8 mouse cellular contexts compared by ENCODE assay signal in genomic region chr8:82865239-82865638, GRCm38 (mm10). TPM values are rescaled to one million over a fixed set of nuclear protein-coding genes. Genes with fewer than 3 reads are reported as not detected.
DNase-seq lines count a peak whose midpoint lies in the region; ATAC-seq and TF ChIP-seq lines count a peak whose summit lies in the region.

No protein-coding gene starts in this region.

- peak overlapping the region; percentile 85 for H3K4me3 ChIP-seq in kidney, embryonic 16.5 days (ENCODE audit: low read length)
- H3K4me3 ChIP-seq in forebrain, postnatal 0 days (ENCODE audit: low read depth, low read length) = peak overlapping the region; percentile 86
- peak overlapping the region; percentile 82 for H3K4me3 ChIP-seq in macrophage (ENCODE audit: inconsistent target)

- WGBS in kidney, embryonic 16.5 days = 36% methylated on average over 5 of the region's 5 CpGs
- WGBS in forebrain, postnatal 0 days = 27% methylated on average over 5 of the region's 5 CpGs
- 58% methylated on average over 5 of the region's 5 CpGs for WGBS in macrophage (ENCODE audit: missing documents)

- H3K4me2 ChIP-seq in kidney, embryonic 16.5 days (replicated peaks; ENCODE audit: low read depth, low read length) = peak overlapping the region; percentile 73
- peak overlapping the region; percentile 73 for H3K4me2 ChIP-seq in forebrain, postnatal 0 days (ENCODE audit: low read depth)

- no peaks in the 10 kb centered on the region for H3K9me3 ChIP-seq in kidney, embryonic 16.5 days (ENCODE audit: low read length)
- H3K9me3 ChIP-seq in forebrain, postnatal 0 days (ENCODE audit: low read length) = no peaks in the 10 kb centered on the region

- H3K79me2 ChIP-seq in macrophage (ENCODE audit: inconsistent target) = peaks cover 59% of the 10 kb centered on the region

- H3K27me3 ChIP-seq in kidney, embryonic 16.5 days (ENCODE audit: insufficient read depth, low read length) = no peaks in the 10 kb centered on the region
- H3K27me3 ChIP-seq in forebrain, postnatal 0 days (ENCODE audit: insufficient read depth, low read length) = no peaks in the 10 kb centered on the region

- no peaks in the 10 kb centered on the region for H3K36me3 ChIP-seq in kidney, embryonic 16.5 days (ENCODE audit: insufficient read depth, low read length)
- no peaks in the 10 kb centered on the region for H3K36me3 ChIP-seq in forebrain, postnatal 0 days (ENCODE audit: insufficient read depth)
- H3K36me3 ChIP-seq in macrophage (ENCODE audit: inconsistent target) = no peaks in the 10 kb centered on the region

- no peak overlapping the region for H3K9ac ChIP-seq in kidney, embryonic 16.5 days (replicated peaks; ENCODE audit: low read length)
- H3K9ac ChIP-seq in forebrain, postnatal 0 days = peak overlapping the region; percentile 92

- DNase-seq in kidney, postnatal 25 days = no peak
- DNase-seq in cerebellum, adult 9-10 months = peak; percentile 50
- peak; percentile 52 for DNase-seq in forebrain, postnatal 0 days
- no peak for DNase-seq in ovary, adult 18-20 months (ENCODE audit: low spot score)
- no peak for DNase-seq in thymus, postnatal 14 days
- no peak for DNase-seq in thymus, postnatal 0 days (ENCODE audit: low spot score)

- no peak for TF ChIP-seq CTCF in forebrain, postnatal 0 days (IDR thresholded peaks at IDR 0.05; ENCODE audit: low read depth)

- H3K4me1 ChIP-seq in kidney, embryonic 16.5 days (ENCODE audit: insufficient read depth, low read length) = peaks cover 14% of the 10 kb centered on the region; the same call in 1 of the 2 replicates
- H3K4me1 ChIP-seq in forebrain, postnatal 0 days (ENCODE audit: insufficient read depth) = peaks cover 15% of the 10 kb centered on the region

- no peak for ATAC-seq in kidney, embryonic 16.5 days (ENCODE audit: low FRiP score, low TSS enrichment)
- ATAC-seq in forebrain, postnatal 0 days = no peak

- no peak overlapping the region for H3K27ac ChIP-seq in kidney, embryonic 16.5 days (ENCODE audit: low read length)
- H3K27ac ChIP-seq in forebrain, postnatal 0 days (ENCODE audit: low read depth, low read length) = no peak overlapping the region
- no peak overlapping the region for H3K27ac ChIP-seq in macrophage

RNA-seq across cellular contexts. Expression of gene Rnf150, which starts 2.1 kb away (rescaled TPM):
- 2.0 and 2.4 TPM in 2 replicates for polyA plus RNA-seq in kidney, embryonic 16.5 days (2015; fragmentation: Nextera tagmentation; extraction: Ambion mirVana)
- 10.2 and 12.3 TPM in 2 replicates for total RNA-seq in forebrain, postnatal 0 days (2014; rRNA removed)
- 0.67 and 1.3 TPM in 2 replicates for polyA plus RNA-seq in forebrain, postnatal 0 days (2015; fragmentation: Nextera tagmentation; extraction: Ambion mirVana)
- 100 to 1,000 TPM in 10 of 26 experiments, 10 to 100 TPM in 15, 1 to 10 TPM in 1; 3.3 to 256 (median 56.5) TPM for total RNA-seq in macrophage (2018; cell fraction: chromatin; rRNA removed)
- 10 to 100 TPM in 22 of 26 experiments, 1 to 10 TPM in 4; 8.3 to 72.7 (median 27.6) TPM for total RNA-seq in macrophage (2018; cell fraction: cytosol; rRNA removed)
- 100 to 1,000 TPM in 8 of 26 experiments, 10 to 100 TPM in 16, 1 to 10 TPM in 2; 9.0 to 221 (median 42.9) TPM for total RNA-seq in macrophage (2018; cell fraction: nucleus; rRNA removed)
- 23.6 to 35.2 TPM (median 25.7 TPM) in 3 replicates for polyA plus RNA-seq in macrophage (2018)
- 0.33 and 0.36 TPM in 2 replicates for polyA plus RNA-seq in thymus, postnatal 0 days (2015; fragmentation: Nextera tagmentation; extraction: Ambion mirVana)

Comparison
In these comparisons a context has a peak if more than half of its experiments do, and no peak if none do; other contexts are left out.
1. DNase-seq: peak in cerebellum, adult 9-10 months (single experiment) and forebrain, postnatal 0 days (single experiment); none in kidney, postnatal 25 days (0 of 2), ovary, adult 18-20 months (single experiment), thymus, postnatal 14 days (single experiment) and thymus, postnatal 0 days (single experiment).
2. Peak in every context shown above with its lines, with median percentiles within 50 percentile points of each other: H3K4me3 ChIP-seq.